Mouse (Mus musculus): ENCODE data around the gene Slc4a4. TPM values are rescaled to one million over a fixed set of nuclear protein-coding genes. Genes with fewer than 3 reads are reported as not detected.
"Not testable (repeated sequence)": the region's sequence is repeated elsewhere in the genome, so short reads cannot be mapped to it uniquely, and the experiment has no call there.

Slc4a4 gene
- polyA plus RNA-seq, 1 experiment from 2014 or later = 6.2 TPM

- no peaks in the 10 kb centered on the region for H3K27me3 ChIP-seq
- 73% methylated on average over 9 of the region's 9 CpGs for WGBS
- no peak overlapping the region for H3K9ac ChIP-seq
- H3K36me3 ChIP-seq = no peaks in the 10 kb centered on the region
- no peaks in the 10 kb centered on the region for H3K4me1 ChIP-seq (replicated peaks)
- H3K9me3 ChIP-seq = no peaks in the 10 kb centered on the region
- no peak overlapping the region for H3K4me3 ChIP-seq
- ATAC-seq (ENCODE audit: low read depth) = no peak
- H3K27ac ChIP-seq (replicated peaks) = no peak overlapping the region
- H3K4me2 ChIP-seq = no peak overlapping the region
These were observed 103.7 kb downstream of the Slc4a4 start for GRCm38 (mm10) chr5:88990196-88990747.

GRCm38 (mm10) chr5:88991309-88991708 lies 104.7 kb downstream of the Slc4a4 start:
- 87% methylated on average over 2 of the region's 2 CpGs for WGBS

GRCm38 (mm10) chr5:88994533-88994932 lies 107.9 kb downstream of the Slc4a4 start:
- H3K4me2 ChIP-seq = no peak overlapping the region
- no peaks in the 10 kb centered on the region for H3K9me3 ChIP-seq
- H3K4me1 ChIP-seq (replicated peaks) = no peaks in the 10 kb centered on the region
- no peak overlapping the region for H3K4me3 ChIP-seq
- H3K27me3 ChIP-seq = no peaks in the 10 kb centered on the region
- H3K9ac ChIP-seq = no peak overlapping the region
- 87% methylated on average over 5 of the region's 5 CpGs for whole genome bisulfite sequencing
- H3K36me3 ChIP-seq = no peaks in the 10 kb centered on the region
- no peak for ATAC-seq (ENCODE audit: low read depth)
- no peak overlapping the region for H3K27ac ChIP-seq (replicated peaks)

More at GRCm38 (mm10) chr5:88991309-88991708, 104.7 kb downstream of the Slc4a4 start:
- not testable (repeated sequence) for H3K9ac ChIP-seq; H3K4me2 ChIP-seq; H3K4me3 ChIP-seq; ATAC-seq (ENCODE audit: low read depth); H3K27ac ChIP-seq (replicated peaks); H3K36me3 ChIP-seq; H3K27me3 ChIP-seq; H3K9me3 ChIP-seq; H3K4me1 ChIP-seq (replicated peaks)

GRCm38 (mm10) chr5:88996246-88996645 lies 109.6 kb downstream of the Slc4a4 start:
- no peaks in the 10 kb centered on the region for H3K27me3 ChIP-seq
- ATAC-seq (ENCODE audit: low read depth) = no peak
- no peak overlapping the region for H3K27ac ChIP-seq (replicated peaks)
- no peaks in the 10 kb centered on the region for H3K36me3 ChIP-seq
- no peak overlapping the region for H3K4me2 ChIP-seq
- H3K9ac ChIP-seq = no peak overlapping the region
- WGBS = 95% methylated on average over 8 of the region's 8 CpGs
- peaks cover 9% of the 10 kb centered on the region; the same call in 1 of the 2 replicates for H3K9me3 ChIP-seq
- H3K4me3 ChIP-seq = no peak overlapping the region
- H3K4me1 ChIP-seq (replicated peaks) = no peaks in the 10 kb centered on the region

GRCm38 (mm10) chr5:88997277-88997676 lies 110.7 kb downstream of the Slc4a4 start:
- Histone ChIP-seq H3K9ac (no peak overlapping the region), H3K9me3 (peaks cover 9% of the 10 kb centered on the region; the same call in 1 of the 2 replicates), H3K4me3 (no peak overlapping the region), H3K27ac (replicated peaks) (no peak overlapping the region), H3K27me3 (no peaks in the 10 kb centered on the region), H3K4me1 (replicated peaks) (no peaks in the 10 kb centered on the region), H3K4me2 (no peak overlapping the region), H3K36me3 (no peaks in the 10 kb centered on the region)
- no peak for ATAC-seq (ENCODE audit: low read depth)
- WGBS = 91% methylated on average over 6 of the region's 6 CpGs

- Histone ChIP-seq H3K4me3 (no peak overlapping the region), H3K9me3 (peaks cover 9% of the 10 kb centered on the region; the same call in 1 of the 2 replicates), H3K4me1 (replicated peaks) (no peaks in the 10 kb centered on the region), H3K27ac (replicated peaks) (no peak overlapping the region), H3K4me2 (no peak overlapping the region), H3K9ac (no peak overlapping the region), H3K36me3 (no peaks in the 10 kb centered on the region), H3K27me3 (no peaks in the 10 kb centered on the region)
- WGBS = 93% methylated on average over 6 of the region's 6 CpGs
- no peak for ATAC-seq (ENCODE audit: low read depth)
These were observed 113.2 kb downstream of the Slc4a4 start for GRCm38 (mm10) chr5:88999793-89000192.

GRCm38 (mm10) chr5:89000598-89000997 lies 114.0 kb downstream of the Slc4a4 start:
- Histone ChIP-seq H3K4me1 (replicated peaks) (no peaks in the 10 kb centered on the region), H3K9ac (no peak overlapping the region), H3K27ac (replicated peaks) (no peak overlapping the region), H3K9me3 (peaks cover 9% of the 10 kb centered on the region; the same call in 1 of the 2 replicates), H3K4me3 (no peak overlapping the region), H3K4me2 (no peak overlapping the region), H3K27me3 (no peaks in the 10 kb centered on the region), H3K36me3 (no peaks in the 10 kb centered on the region)
- no peak for ATAC-seq (ENCODE audit: low read depth)
- WGBS = 96% methylated on average over 7 of the region's 7 CpGs

- Histone ChIP-seq H3K9me3 (no peaks in the 10 kb centered on the region), H3K27ac (replicated peaks) (no peak overlapping the region), H3K4me2 (no peak overlapping the region), H3K36me3 (no peaks in the 10 kb centered on the region), H3K9ac (no peak overlapping the region), H3K4me1 (replicated peaks) (no peaks in the 10 kb centered on the region), H3K4me3 (no peak overlapping the region), H3K27me3 (no peaks in the 10 kb centered on the region)
- no peak for ATAC-seq (ENCODE audit: low read depth)
- WGBS = 60% methylated on average over 5 of the region's 5 CpGs
These were observed 123.5 kb downstream of the Slc4a4 start for GRCm38 (mm10) chr5:89010116-89010515.

- Histone ChIP-seq H3K9me3 (no peaks in the 10 kb centered on the region), H3K36me3 (no peaks in the 10 kb centered on the region), H3K4me2 (no peak overlapping the region), H3K27ac (replicated peaks) (no peak overlapping the region), H3K4me3 (no peak overlapping the region), H3K4me1 (replicated peaks) (no peaks in the 10 kb centered on the region), H3K27me3 (no peaks in the 10 kb centered on the region), H3K9ac (no peak overlapping the region)
- no peak for ATAC-seq (ENCODE audit: low read depth)
- 84% methylated on average over 3 of the region's 3 CpGs for WGBS
These were observed 125.8 kb downstream of the Slc4a4 start for GRCm38 (mm10) chr5:89012456-89012855.

- Histone ChIP-seq H3K4me2 (no peak overlapping the region), H3K4me1 (replicated peaks) (no peaks in the 10 kb centered on the region), H3K36me3 (no peaks in the 10 kb centered on the region), H3K27me3 (no peaks in the 10 kb centered on the region), H3K4me3 (no peak overlapping the region), H3K9me3 (no peaks in the 10 kb centered on the region), H3K27ac (replicated peaks) (no peak overlapping the region), H3K9ac (no peak overlapping the region)
- 83% methylated on average over 2 of the region's 2 CpGs for WGBS
- no peak for ATAC-seq (ENCODE audit: low read depth)
These were observed 128.2 kb downstream of the Slc4a4 start for GRCm38 (mm10) chr5:89014782-89015181.

- no peaks in the 10 kb centered on the region for H3K27me3 ChIP-seq
- 78% methylated on average over 5 of the region's 5 CpGs for WGBS
- no peak overlapping the region for H3K9ac ChIP-seq
- H3K27ac ChIP-seq (replicated peaks) = no peak overlapping the region
- no peaks in the 10 kb centered on the region for H3K9me3 ChIP-seq
- no peak for ATAC-seq (ENCODE audit: low read depth)
- H3K4me1 ChIP-seq (replicated peaks) = no peaks in the 10 kb centered on the region
- no peak overlapping the region for H3K4me2 ChIP-seq
- H3K36me3 ChIP-seq = no peaks in the 10 kb centered on the region
- no peak overlapping the region for H3K4me3 ChIP-seq
These were observed 129.3 kb downstream of the Slc4a4 start for GRCm38 (mm10) chr5:89015878-89016277.

GRCm38 (mm10) chr5:89018537-89018936 lies 131.9 kb downstream of the Slc4a4 start:
- Histone ChIP-seq H3K4me3 (no peak overlapping the region), H3K4me2 (no peak overlapping the region), H3K9me3 (no peaks in the 10 kb centered on the region), H3K27me3 (no peaks in the 10 kb centered on the region), H3K36me3 (no peaks in the 10 kb centered on the region), H3K27ac (replicated peaks) (no peak overlapping the region), H3K4me1 (replicated peaks) (no peaks in the 10 kb centered on the region), H3K9ac (no peak overlapping the region)
- ATAC-seq (ENCODE audit: low read depth) = no peak
- WGBS = 75% methylated on average over 6 of the region's 6 CpGs

GRCm38 (mm10) chr5:89024413-89024812 lies 137.8 kb downstream of the Slc4a4 start:
- no peak overlapping the region for H3K27ac ChIP-seq (replicated peaks)
- H3K9ac ChIP-seq = no peak overlapping the region
- no peak for ATAC-seq (ENCODE audit: low read depth)
- no peak overlapping the region for H3K4me2 ChIP-seq
- no peaks in the 10 kb centered on the region for H3K27me3 ChIP-seq
- WGBS = 86% methylated on average over 4 of the region's 4 CpGs
- no peak overlapping the region for H3K4me3 ChIP-seq
- no peaks in the 10 kb centered on the region for H3K4me1 ChIP-seq (replicated peaks)
- H3K9me3 ChIP-seq = no peaks in the 10 kb centered on the region
- H3K36me3 ChIP-seq = no peaks in the 10 kb centered on the region
